Mouse (Mus musculus) G1E (cell line): Measurements from ENCODE around the gene Donson.

Experiments
- CTCF ChIP-seq: IDR thresholded peaks from 2 replicates; pipeline ENCODE4 v1.5.1; 2012; ENCODE audit warnings: low read depth, low read length, inconsistent platforms, mixed read lengths
- GATA1 ChIP-seq: IDR thresholded peaks from 2 replicates; pipeline ENCODE4 v1.6.1; 2012; ENCODE audit warnings: borderline replicate concordance, low read length, inconsistent platforms, mixed read lengths
- GATA2 ChIP-seq: IDR thresholded peaks from 2 replicates; pipeline ENCODE4 v1.6.1; 2012; ENCODE audit warnings: low read depth, low read length, inconsistent platforms, borderline replicate concordance
- POLR2AphosphoS5 ChIP-seq: IDR thresholded peaks from 2 replicates; pipeline ENCODE4 v1.6.1; 2012; ENCODE audit warnings: low read depth, low read length, inconsistent platforms; ENCODE audit not compliant: insufficient replicate concordance
- TAL1 ChIP-seq: conservative IDR thresholded peaks from 2 replicates; pipeline ENCODE4 v1.6.1; 2012; ENCODE audit warnings: low read depth, low read length, inconsistent platforms, mixed read lengths

DNA sequence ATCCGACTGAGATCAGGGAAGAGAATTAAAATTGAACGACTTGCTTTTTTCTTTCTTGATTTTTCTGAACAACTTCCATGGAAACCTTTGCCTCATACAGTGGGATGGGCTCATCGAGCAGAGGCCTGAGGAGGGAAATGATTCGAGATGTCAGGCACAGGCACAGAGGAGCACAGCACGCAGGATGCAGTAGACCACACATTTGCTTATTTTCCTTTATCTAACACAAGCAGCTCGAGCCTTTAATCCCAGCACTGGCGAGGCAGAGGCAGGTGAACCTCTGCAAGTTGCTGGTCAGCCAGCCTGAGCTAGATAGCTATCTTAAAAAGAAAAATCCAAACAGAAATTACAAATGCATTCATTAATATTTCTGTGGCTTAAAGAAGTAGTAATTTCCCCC lies 1.2 kb upstream of the Donson start:
- TF ChIP-seq CTCF, result no peak
- TF ChIP-seq GATA2, result no peak
- no peak for TF ChIP-seq GATA1
- TF ChIP-seq TAL1, result peak; percentile 23; the same call in 1 of the 2 replicates
- no peak for TF ChIP-seq POLR2AphosphoS5
